Mouse (Mus musculus) adrenal gland, postnatal 10 days (tissue): ENCODE measurements around the gene Abhd2. TPM values are rescaled to one million over a fixed set of nuclear protein-coding genes. Genes with fewer than 3 reads are reported as not detected.

Experiments
- DNase-seq: peaks from one replicate; pipeline ENCODE4 v3.0.0; 2021; ENCODE audit warnings: mixed read lengths
- total RNA-seq, 2 experiments: library from RNA; stranded (reverse); gene quantifications; 2 replicates each; pipeline ENCODE4 v1.2.3; 2021

The Abhd2 gene
- total RNA-seq, 2 experiments from 2014 or later, result 247 to 382 TPM

DNA sequence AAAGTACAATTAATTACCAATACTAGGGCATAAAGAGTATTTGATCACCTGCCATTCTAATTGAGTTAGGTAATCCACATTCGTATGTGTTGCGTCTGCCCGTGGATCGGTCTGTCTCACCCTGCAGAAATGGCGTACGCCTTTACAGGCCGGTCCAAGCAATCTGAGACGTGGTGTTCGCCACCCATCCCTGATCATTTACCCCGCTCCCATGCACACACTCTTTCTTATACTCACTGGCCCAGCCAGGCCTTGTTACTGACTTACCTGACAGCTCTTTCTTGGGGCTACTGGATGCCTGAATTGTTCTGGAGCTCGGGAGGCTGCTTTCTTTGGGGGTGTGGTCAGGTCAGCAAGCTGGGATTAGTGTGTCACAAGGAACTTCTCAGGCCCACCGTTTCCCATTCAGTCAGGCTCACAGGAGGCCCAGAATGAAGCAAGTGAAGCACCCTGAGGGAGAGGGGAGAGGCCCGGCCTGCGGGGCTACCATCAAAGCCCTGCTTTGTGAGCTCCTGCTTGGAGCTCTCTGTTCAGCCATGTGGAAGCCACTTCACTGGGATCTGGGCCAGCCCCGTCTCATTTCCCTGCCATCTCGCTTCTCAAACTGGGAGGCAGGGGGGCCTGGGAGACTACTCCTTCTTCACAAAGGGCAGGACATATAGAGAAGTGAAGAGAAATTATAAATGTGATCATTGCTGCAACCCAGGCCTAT lies 113.6 kb downstream of the Abhd2 start, which contains the start of gene Rlbp1:
TSS of gene Rlbp1 (minus strand) at position 627 of the 712 bp plus-strand sequence.
- no peak for DNase-seq

GRCm38 (mm10) chr7:79387140-79387539 lies 114.1 kb downstream of the Abhd2 start:
- no peak for DNase-seq

GRCm38 (mm10) chr7:79387991-79388390 lies 115.0 kb downstream of the Abhd2 start:
- no peak for DNase-seq

GRCm38 (mm10) chr7:79388671-79389206 lies 115.7 kb downstream of the Abhd2 start:
- DNase-seq, result no peak

GRCm38 (mm10) chr7:79390141-79390708 lies 117.2 kb downstream of the Abhd2 start:
- DNase-seq, result no peak

- no peak for DNase-seq
Observed at GRCm38 (mm10) chr7:79391471-79391870, 118.5 kb downstream of the Abhd2 start.

DNA sequence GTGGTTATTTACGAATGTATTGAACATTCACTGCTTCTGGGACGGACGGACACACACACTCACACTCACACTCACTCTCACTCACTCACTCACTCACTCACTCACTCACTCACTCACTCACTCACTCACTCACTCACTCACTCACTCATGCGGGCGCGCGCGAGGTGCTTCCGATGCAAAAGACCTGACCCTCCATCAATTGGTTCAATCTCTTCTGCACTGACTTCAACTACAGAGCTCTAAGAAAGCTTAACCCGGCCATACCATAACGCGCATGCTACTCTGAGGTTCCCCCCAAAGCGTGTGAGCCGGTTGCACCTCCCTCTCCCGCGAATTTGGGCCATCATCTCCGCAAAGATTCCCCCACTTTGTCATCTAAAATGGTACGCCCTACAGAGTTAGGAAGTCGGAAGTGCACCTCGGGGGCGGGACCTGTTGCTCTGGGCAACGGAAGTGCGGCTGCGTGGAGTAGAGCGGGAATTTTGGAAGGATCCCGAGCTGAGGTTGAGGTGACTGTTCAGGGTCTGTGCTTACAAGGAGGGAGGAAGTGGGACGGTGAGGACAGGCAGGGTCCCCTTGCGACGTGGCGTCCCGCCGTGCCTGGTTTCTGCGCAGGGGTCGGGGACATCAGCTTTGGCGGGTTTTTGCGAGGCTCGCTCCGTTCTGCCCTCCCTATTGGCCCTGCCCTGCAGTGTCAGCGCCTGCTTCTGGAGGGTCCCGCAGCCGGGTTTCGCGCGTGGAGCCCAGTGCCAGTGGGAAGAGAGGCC lies 119.1 kb downstream of the Abhd2 start, which contains the start of gene Fanci:
TSS of gene Fanci (plus strand) at position 47 of the 767 bp plus-strand sequence.
- peak; percentile 97 for DNase-seq

- no peak for DNase-seq
Observed at GRCm38 (mm10) chr7:79392860-79393513, 120.0 kb downstream of the Abhd2 start.

GRCm38 (mm10) chr7:79393924-79394323 lies 120.9 kb downstream of the Abhd2 start:
- DNase-seq, result no peak

- DNase-seq, result no peak
Observed at GRCm38 (mm10) chr7:79394666-79395065, 121.7 kb downstream of the Abhd2 start.

DNA sequence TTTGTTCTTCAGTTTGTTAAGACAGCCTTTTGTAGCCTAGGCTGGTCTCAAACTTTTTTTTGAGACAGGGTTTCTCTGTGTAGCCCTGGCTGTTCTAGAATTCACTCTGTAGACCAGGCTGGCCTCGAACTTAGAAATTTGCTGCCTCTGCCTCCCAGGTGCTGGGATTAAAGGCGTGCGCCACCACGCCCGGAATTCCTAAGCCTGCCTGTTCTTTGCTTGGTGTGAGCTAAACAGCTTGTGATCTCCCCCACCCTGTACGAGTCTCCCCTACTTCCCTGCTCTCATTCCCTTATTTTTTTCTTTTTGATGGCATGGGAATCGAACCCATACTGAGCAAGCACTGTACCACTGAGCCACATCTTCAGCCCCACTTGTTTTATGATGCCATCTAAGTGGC lies 122.2 kb downstream of the Abhd2 start:
- DNase-seq, result no peak

DNA sequence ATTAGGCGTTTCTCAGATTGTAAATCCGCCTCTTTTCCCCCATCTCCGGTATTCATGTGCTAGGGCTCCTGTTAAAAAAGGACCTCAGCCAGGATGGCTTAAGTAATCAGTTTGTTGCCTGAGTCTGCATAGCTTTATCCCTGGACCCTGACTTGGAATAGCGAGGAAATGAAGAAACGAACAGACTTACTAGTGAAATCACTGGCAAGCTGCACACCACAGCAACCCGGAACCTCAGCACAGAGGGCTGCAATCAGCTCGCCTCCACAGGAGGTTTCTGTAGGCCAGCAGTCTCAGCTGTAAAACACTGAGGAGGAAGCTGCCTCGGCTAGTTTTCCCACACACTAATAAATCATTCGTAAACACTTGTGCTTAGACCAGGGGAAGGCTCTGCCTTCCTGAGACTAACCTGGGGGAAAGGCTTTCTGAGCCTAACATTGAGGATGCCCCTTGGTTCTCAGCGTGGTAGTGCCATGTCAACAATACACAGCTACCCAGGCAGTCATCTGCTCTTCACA lies 124.5 kb downstream of the Abhd2 start:
- no peak for DNase-seq

DNA sequence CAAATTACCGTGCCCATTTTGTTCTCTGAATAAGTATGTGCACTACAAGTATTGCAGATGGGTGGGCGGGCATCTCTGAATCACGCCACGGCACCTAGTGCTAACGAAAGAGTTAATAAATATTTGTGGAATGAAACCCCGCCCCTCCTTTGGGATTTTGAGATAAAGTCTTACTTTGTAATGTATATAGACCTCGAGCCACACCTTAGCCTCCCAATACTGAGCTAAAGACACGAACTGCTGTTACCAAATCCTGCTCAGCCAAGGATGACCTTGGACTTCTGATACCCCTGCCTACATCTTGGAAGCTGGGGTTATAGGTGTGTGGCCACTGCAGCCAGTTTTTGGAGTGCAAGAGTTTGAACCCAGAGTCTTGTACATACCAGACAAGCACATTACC lies 125.4 kb downstream of the Abhd2 start:
- no peak for DNase-seq

GRCm38 (mm10) chr7:79398971-79399370 lies 126.0 kb downstream of the Abhd2 start:
- DNase-seq, result no peak

GRCm38 (mm10) chr7:79400296-79400695 lies 127.3 kb downstream of the Abhd2 start:
- DNase-seq, result no peak

GRCm38 (mm10) chr7:79414449-79415375 lies 141.7 kb downstream of the Abhd2 start:
- DNase-seq, result no peak
